Mouse (Mus musculus) embryonic facial prominence, embryonic 15.5 days (tissue): Measurements from ENCODE around the gene Tnrc6c. TPM values are rescaled to one million over a fixed set of nuclear protein-coding genes. Genes with fewer than 3 reads are reported as not detected.

Experiments
- ATAC-seq: fragments of 200-750 bp; cut with Nextera tagmentation; 2 replicates; pipeline ENCODE4 v1.8.0; 2017; ENCODE audit warnings: low read depth, moderate TSS enrichment; ENCODE audit not compliant: insufficient number of reproducible peaks, low FRiP score, low TSS enrichment
- H3K27ac ChIP-seq: fragments of 300-500 bp; sonication (generic); replicated peaks from 2 replicates; pipeline ENCODE4 v1.5.1; 2015; ENCODE audit warnings: mild to moderate bottlenecking, inconsistent platforms
- H3K27me3 ChIP-seq: fragments of 300-500 bp; sonication (generic); 2 replicates; pipeline ENCODE4 v1.6.1; 2015; ENCODE audit warnings: inconsistent platforms
- H3K36me3 ChIP-seq: fragments of 300-500 bp; sonication (generic); 2 replicates; pipeline ENCODE4 v1.6.1; 2015; ENCODE audit warnings: mild to moderate bottlenecking, inconsistent platforms
- H3K4me1 ChIP-seq: fragments of 300-500 bp; sonication (generic); 2 replicates; pipeline ENCODE4 v1.6.1; 2015; ENCODE audit warnings: inconsistent platforms
- H3K4me2 ChIP-seq: fragments of 300-500 bp; sonication (generic); replicated peaks from 2 replicates; pipeline ENCODE4 v1.6.1; 2015; ENCODE audit warnings: mild to moderate bottlenecking, inconsistent platforms
- H3K4me3 ChIP-seq: fragments of 300-500 bp; sonication (generic); replicated peaks from 2 replicates; pipeline ENCODE4 v1.5.1; 2015; ENCODE audit warnings: mild to moderate bottlenecking, inconsistent platforms
- H3K9ac ChIP-seq: fragments of 300-500 bp; sonication (generic); 2 replicates; pipeline ENCODE4 v1.6.1; 2015; ENCODE audit warnings: inconsistent platforms
- H3K9me3 ChIP-seq: fragments of 300-500 bp; sonication (generic); replicated peaks from 2 replicates; pipeline ENCODE4 v1.6.1; 2016; ENCODE audit warnings: inconsistent platforms
- WGBS: fragments of 180-500 bp; shearing (Covaris S2); methylation state at CpG from one replicate; pipeline ENCODE4 v1.1.7; 2015; 5-methylcytosine and 5-hydroxymethylcytosine counted together
- polyA plus RNA-seq: library from polyadenylated mRNA; unstranded; fragments of >200 nt; fragmentation: Nextera tagmentation; extraction: Ambion mirVana; gene quantifications from 2 replicates; pipeline ENCODE4 v1.2.1, GENCODE M21; 2015

Gene Tnrc6c
- polyA plus RNA-seq, 1 experiment from 2014 or later, result 17.1 TPM

GRCm38 (mm10) chr11:117700871-117701270 is 46.8 kb downstream of the Tnrc6c start:
- Histone ChIP-seq H3K36me3 (peaks cover 14% of the 10 kb centered on the region), H3K4me1 (0 out of 2 replicates have a peak, but pooled peaks cover 13% of the 10 kb centered on the region), H3K27ac (no peak overlapping the region), H3K9ac (no peak overlapping the region), H3K4me2 (no peak overlapping the region), H3K4me3 (no peak overlapping the region), H3K9me3 (no peaks in the 10 kb centered on the region), H3K27me3 (no peaks in the 10 kb centered on the region)
- 82% methylated on average over 4 of the region's 4 CpGs for WGBS
- ATAC-seq, result no peak

GRCm38 (mm10) chr11:117706267-117706666 is 52.2 kb downstream of the Tnrc6c start:
- no peak overlapping the region for H3K4me2 ChIP-seq
- no peaks in the 10 kb centered on the region for H3K27me3 ChIP-seq
- WGBS, result 87% methylated on average over 2 of the region's 2 CpGs

GRCm38 (mm10) chr11:117707238-117707637 is 53.1 kb downstream of the Tnrc6c start:
- WGBS, result 76% methylated on average over 2 of the region's 2 CpGs
- Histone ChIP-seq H3K4me1 (0 out of 2 replicates have a peak, but pooled peaks cover 5% of the 10 kb centered on the region), H3K27ac (no peak overlapping the region), H3K4me2 (no peak overlapping the region), H3K9ac (no peak overlapping the region), H3K36me3 (peaks cover 18% of the 10 kb centered on the region), H3K9me3 (no peaks in the 10 kb centered on the region), H3K27me3 (no peaks in the 10 kb centered on the region), H3K4me3 (no peak overlapping the region)
- ATAC-seq, result no peak

More at GRCm38 (mm10) chr11:117706267-117706666, 52.2 kb downstream of the Tnrc6c start:
- Histone ChIP-seq H3K27ac (no peak overlapping the region), H3K36me3 (peaks cover 18% of the 10 kb centered on the region), H3K9me3 (no peaks in the 10 kb centered on the region), H3K9ac (no peak overlapping the region), H3K4me1 (0 out of 2 replicates have a peak, but pooled peaks cover 5% of the 10 kb centered on the region), H3K4me3 (no peak overlapping the region)
- no peak for ATAC-seq

- H3K4me1 ChIP-seq, result 0 out of 2 replicates have a peak, but pooled peaks cover 5% of the 10 kb centered on the region
- H3K27ac ChIP-seq, result 0 out of 2 replicates have a peak overlapping the region, but pooled peaks have one; percentile 1
- WGBS, result 30% methylated on average over 4 of the region's 4 CpGs
- H3K27me3 ChIP-seq, result no peaks in the 10 kb centered on the region
- no peak overlapping the region for H3K4me2 ChIP-seq
- no peaks in the 10 kb centered on the region for H3K9me3 ChIP-seq
- H3K4me3 ChIP-seq, result no peak overlapping the region
- no peak overlapping the region; the same call in 1 of the 2 replicates for H3K9ac ChIP-seq
- H3K36me3 ChIP-seq, result peaks cover 18% of the 10 kb centered on the region
- ATAC-seq, result no peak
Observed at GRCm38 (mm10) chr11:117709308-117709707, 55.2 kb downstream of the Tnrc6c start.

- H3K36me3 ChIP-seq, result peaks cover 31% of the 10 kb centered on the region
- H3K4me1 ChIP-seq, result 0 out of 2 replicates have a peak, but pooled peaks cover 5% of the 10 kb centered on the region
- ATAC-seq, result no peak
- H3K27me3 ChIP-seq, result no peaks in the 10 kb centered on the region
- no peaks in the 10 kb centered on the region for H3K9me3 ChIP-seq
- 86% methylated on average over 2 of the region's 2 CpGs for WGBS
- no peak overlapping the region for H3K4me3 ChIP-seq
- H3K4me2 ChIP-seq, result no peak overlapping the region
- no peak overlapping the region for H3K27ac ChIP-seq
- no peak overlapping the region for H3K9ac ChIP-seq
Observed at GRCm38 (mm10) chr11:117710815-117711294, 56.8 kb downstream of the Tnrc6c start.

- WGBS, result 89% methylated on average over 1 of the region's 1 CpGs
- H3K4me1 ChIP-seq, result 0 out of 2 replicates have a peak, but pooled peaks cover 5% of the 10 kb centered on the region
- H3K27ac ChIP-seq, result no peak overlapping the region
- H3K4me3 ChIP-seq, result no peak overlapping the region
- no peak for ATAC-seq
- H3K4me2 ChIP-seq, result no peak overlapping the region
- no peaks in the 10 kb centered on the region for H3K27me3 ChIP-seq
- no peaks in the 10 kb centered on the region for H3K9me3 ChIP-seq
- H3K9ac ChIP-seq, result no peak overlapping the region
- peaks cover 35% of the 10 kb centered on the region for H3K36me3 ChIP-seq
Observed at GRCm38 (mm10) chr11:117712065-117712464, 58.0 kb downstream of the Tnrc6c start.

- WGBS, result 92% methylated on average over 6 of the region's 6 CpGs
- no peak overlapping the region for H3K9ac ChIP-seq
- peaks cover 45% of the 10 kb centered on the region for H3K36me3 ChIP-seq
- no peak for ATAC-seq
- no peaks in the 10 kb centered on the region for H3K9me3 ChIP-seq
- no peak overlapping the region for H3K4me3 ChIP-seq
- no peak overlapping the region for H3K27ac ChIP-seq
- H3K4me1 ChIP-seq, result 0 out of 2 replicates have a peak, but pooled peaks cover 5% of the 10 kb centered on the region
- no peaks in the 10 kb centered on the region for H3K27me3 ChIP-seq
- no peak overlapping the region for H3K4me2 ChIP-seq
Observed at GRCm38 (mm10) chr11:117713375-117713774, 59.3 kb downstream of the Tnrc6c start.

- H3K27ac ChIP-seq, result no peak overlapping the region
- H3K4me2 ChIP-seq, result no peak overlapping the region
- no peaks in the 10 kb centered on the region for H3K9me3 ChIP-seq
- no peak overlapping the region for H3K4me3 ChIP-seq
- no peaks in the 10 kb centered on the region for H3K27me3 ChIP-seq
- peaks cover 87% of the 10 kb centered on the region for H3K36me3 ChIP-seq
- WGBS, result 93% methylated on average over 3 of the region's 3 CpGs
- no peaks in the 10 kb centered on the region for H3K4me1 ChIP-seq
- H3K9ac ChIP-seq, result no peak overlapping the region
- ATAC-seq, result no peak
Observed at GRCm38 (mm10) chr11:117718838-117719237, 64.7 kb downstream of the Tnrc6c start.

GRCm38 (mm10) chr11:117724604-117725301 is 70.7 kb downstream of the Tnrc6c start:
- Histone ChIP-seq H3K4me2 (no peak overlapping the region), H3K27me3 (no peaks in the 10 kb centered on the region), H3K9ac (no peak overlapping the region), H3K9me3 (no peaks in the 10 kb centered on the region), H3K4me1 (peaks cover 6% of the 10 kb centered on the region; the same call in 1 of the 2 replicates), H3K36me3 (peaks cover 55% of the 10 kb centered on the region), H3K4me3 (no peak overlapping the region), H3K27ac (no peak overlapping the region)
- 80% methylated on average over 6 of the region's 6 CpGs for WGBS
- no peak for ATAC-seq

- Histone ChIP-seq H3K27me3 (no peaks in the 10 kb centered on the region), H3K36me3 (peaks cover 35% of the 10 kb centered on the region), H3K4me1 (peaks cover 6% of the 10 kb centered on the region; the same call in 1 of the 2 replicates), H3K27ac (no peak overlapping the region), H3K4me3 (no peak overlapping the region), H3K9me3 (no peaks in the 10 kb centered on the region), H3K9ac (no peak overlapping the region), H3K4me2 (no peak overlapping the region)
- WGBS, result 88% methylated on average over 4 of the region's 4 CpGs
- ATAC-seq, result no peak
Observed at GRCm38 (mm10) chr11:117727031-117727430, 72.9 kb downstream of the Tnrc6c start.

GRCm38 (mm10) chr11:117728245-117728644 is 74.2 kb downstream of the Tnrc6c start:
- ATAC-seq, result no peak
- WGBS, result 82% methylated on average over 5 of the region's 5 CpGs
- H3K9me3 ChIP-seq, result no peaks in the 10 kb centered on the region
- peaks cover 6% of the 10 kb centered on the region; the same call in 1 of the 2 replicates for H3K4me1 ChIP-seq
- no peak overlapping the region for H3K9ac ChIP-seq
- no peak overlapping the region for H3K4me2 ChIP-seq
- no peaks in the 10 kb centered on the region for H3K27me3 ChIP-seq
- H3K36me3 ChIP-seq, result peaks cover 31% of the 10 kb centered on the region
- no peak overlapping the region for H3K4me3 ChIP-seq
- H3K27ac ChIP-seq, result peak overlapping the region; percentile 39; the same call in 1 of the 2 replicates
